Mouse (Mus musculus): Measurements from ENCODE around the gene Ticam1.

- TF ChIP-seq CTCF (IDR thresholded peaks at IDR 0.05; ENCODE audit: extremely low read depth, insufficient read length, insufficient replicate concordance, low read depth, low read length) (no peak), POLR2A (IDR thresholded peaks at IDR 0.05; ENCODE audit: low read depth, low read length) (no peak)
These were observed 6.2 kb upstream of the Ticam1 start for GRCm38 (mm10) chr17:56282802-56283201.

Data from small intestine, adult 2 months (tissue).